Mouse (Mus musculus): ENCODE results near the gene Arhgef9.

The Arhgef9 gene

GRCm38 (mm10) chrX:95012033-95012432 is 184.6 kb downstream of the Arhgef9 start:
- intact Hi-C loops (cut with DNase I) = loop anchor here (2.0 kb wide), 1 partner anchor 147 kb away; no protein-coding TSS in a partner anchor
